Mouse (Mus musculus) kidney, adult 2 months (tissue): ENCODE results near the gene Prpf4.

ENCODE experiments used
- CTCF ChIP-seq: fragments of 200-500 bp; conservative IDR thresholded peaks from 2 replicates; pipeline ENCODE4 v1.5.1; 2011; ENCODE audit warnings: low read depth, mild to moderate bottlenecking, control low read depth, low read length, moderate library complexity, mixed read lengths; ENCODE audit not compliant: insufficient read depth, insufficient read length
- POLR2A ChIP-seq: fragments of 200-500 bp; IDR thresholded peaks from one replicate; pipeline ENCODE4 v1.6.1; 2011; ENCODE audit warnings: low read depth, low read length, control low read depth

DNA sequence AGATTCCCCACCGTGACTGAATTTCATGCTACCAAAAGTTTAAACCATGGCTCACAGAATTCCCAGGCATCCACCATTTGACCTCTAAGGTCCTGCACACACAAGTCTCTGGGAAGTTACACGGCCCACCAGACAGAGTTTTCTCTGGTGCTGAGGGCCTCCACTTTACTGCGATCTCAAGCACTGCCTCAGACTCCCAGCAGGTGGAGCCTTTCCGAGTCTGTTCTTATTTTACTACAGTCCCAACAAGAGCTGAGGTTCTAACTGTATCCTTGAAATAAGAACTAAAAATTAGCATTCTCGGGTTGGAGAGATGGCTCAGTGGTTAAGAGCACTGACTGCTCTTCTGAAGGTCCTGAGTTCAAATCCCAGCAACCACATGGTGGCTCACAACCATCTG lies 46.4 kb downstream of the Prpf4 start:
- TF ChIP-seq POLR2A (no peak), CTCF (peak; percentile 61)
